Mouse (Mus musculus) midbrain, embryonic 11.5 days (tissue): ENCODE measurements around the gene Slc35e3. TPM values are rescaled to one million over a fixed set of nuclear protein-coding genes. Genes with fewer than 3 reads are reported as not detected.
A peak's percentile ranks its signal among the peaks of the same experiment; 100 is the strongest.
"Not testable (repeated sequence)": the region's sequence is repeated elsewhere in the genome, so short reads cannot be mapped to it uniquely, and the experiment has no call there.

ENCODE experiments used
- ATAC-seq: fragments of 200-750 bp; cut with Nextera tagmentation; 2 replicates; pipeline ENCODE4 v1.8.0; 2017; ENCODE audit warnings: moderate TSS enrichment, moderate library complexity; ENCODE audit not compliant: low FRiP score
- DNase-seq: peaks from one replicate; pipeline ENCODE4 v3.0.0; 2015; ENCODE audit warnings: low spot score; ENCODE audit errors: missing footprints
- H3K27ac ChIP-seq: fragments of 300-500 bp; sonication (generic); 2 replicates; pipeline ENCODE4 v1.5.1; 2014; ENCODE audit warnings: low read depth, low read length
- H3K27me3 ChIP-seq: fragments of 300-500 bp; sonication (generic); 2 replicates; pipeline ENCODE4 v1.6.1; 2014; ENCODE audit warnings: mild to moderate bottlenecking, low read length, moderate library complexity, mixed read lengths; ENCODE audit not compliant: control insufficient read depth, insufficient read depth
- H3K36me3 ChIP-seq: fragments of 300-500 bp; sonication (generic); 2 replicates; pipeline ENCODE4 v1.6.1; 2014; ENCODE audit warnings: mild to moderate bottlenecking, low read length, moderate library complexity, mixed read lengths; ENCODE audit not compliant: control insufficient read depth, insufficient read depth
- H3K4me1 ChIP-seq: fragments of 300-500 bp; sonication (generic); 2 replicates; pipeline ENCODE4 v1.6.1; 2014; ENCODE audit warnings: low read length; ENCODE audit not compliant: control insufficient read depth, insufficient read depth
- H3K4me2 ChIP-seq: fragments of 300-500 bp; sonication (generic); 2 replicates; pipeline ENCODE4 v1.6.1; 2014; ENCODE audit warnings: mild to moderate bottlenecking, moderate library complexity
- H3K4me3 ChIP-seq: fragments of 300-500 bp; sonication (generic); 2 replicates; pipeline ENCODE4 v1.5.1; 2014; ENCODE audit warnings: low read depth, low read length
- H3K9ac ChIP-seq: fragments of 300-500 bp; sonication (generic); 2 replicates; pipeline ENCODE4 v1.6.1; 2014; ENCODE audit warnings: low read length
- H3K9me3 ChIP-seq: fragments of 300-500 bp; sonication (generic); 2 replicates; pipeline ENCODE4 v1.6.1; 2016; ENCODE audit warnings: low read length; ENCODE audit not compliant: control insufficient read depth
- WGBS: fragments of 180-500 bp; shearing (Covaris S2); extraction: QIAGEN DNeasy Blood & Tissue Kit; methylation state at CpG from one replicate; pipeline ENCODE4 v1.1.7; 2014; 5-methylcytosine and 5-hydroxymethylcytosine counted together
- polyA plus RNA-seq: library from polyadenylated mRNA; unstranded; fragments of >200 nt; fragmentation: Nextera tagmentation; extraction: Ambion mirVana; gene quantifications from 2 replicates; pipeline ENCODE4 v1.2.1, GENCODE M21; 2014

Slc35e3 gene
- polyA plus RNA-seq, 1 experiment from 2014 or later: 21.4 TPM

GRCm38 (mm10) chr10:117747711-117748110, 1.5 kb upstream of the Slc35e3 start:
- no peak for DNase-seq
- ATAC-seq: no peak
- Histone ChIP-seq H3K9ac (no peak overlapping the region), H3K36me3 (peaks cover 10% of the 10 kb centered on the region), H3K4me1 (peaks cover 5% of the 10 kb centered on the region; the same call in 1 of the 2 replicates), H3K9me3 (no peaks in the 10 kb centered on the region), H3K27me3 (no peaks in the 10 kb centered on the region), H3K4me2 (no peak overlapping the region), H3K27ac (no peak overlapping the region), H3K4me3 (no peak overlapping the region)
- WGBS: 94% methylated on average over 7 of the region's 7 CpGs

- H3K4me2 ChIP-seq: peak overlapping the region; percentile 62
- not testable (repeated sequence) for H3K36me3 ChIP-seq, H3K27ac ChIP-seq, H3K9me3 ChIP-seq, H3K27me3 ChIP-seq, H3K4me1 ChIP-seq
- H3K9ac ChIP-seq: peak overlapping the region; percentile 69
- peak; percentile 94 for DNase-seq
- H3K4me3 ChIP-seq: peak overlapping the region; percentile 50
- peak; percentile 33 for ATAC-seq
- WGBS: 2% methylated on average over 21 of the region's 46 CpGs
Measured at GRCm38 (mm10) chr10:117745570-117746296, 432 bp downstream of the Slc35e3 start.

DNA sequence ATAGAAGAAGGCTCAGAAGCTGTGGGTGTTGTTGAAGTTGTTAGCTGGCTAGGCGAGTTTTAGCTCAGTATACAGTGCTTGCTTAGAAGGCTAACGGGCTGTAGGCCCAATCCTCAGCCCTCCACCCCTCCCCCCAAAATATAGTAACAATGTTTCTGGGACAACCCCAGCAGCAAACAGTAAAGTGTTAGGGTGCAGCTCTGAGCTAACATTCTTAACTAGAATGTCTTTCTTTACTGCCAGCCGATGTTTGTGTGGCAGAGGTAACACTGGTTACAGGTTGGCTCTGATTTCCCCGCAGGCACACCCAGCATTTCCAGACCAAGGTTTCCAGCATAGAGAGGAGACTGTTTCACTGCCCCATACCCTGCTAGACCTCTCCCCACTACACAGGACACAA, 2.2 kb downstream of the Slc35e3 start:
- ATAC-seq: no peak
- 91% methylated on average over 4 of the region's 4 CpGs for WGBS
- H3K27me3 ChIP-seq: no peaks in the 10 kb centered on the region
- DNase-seq: peak; percentile 75
- no peak overlapping the region for H3K4me3 ChIP-seq
- no peak overlapping the region for H3K9ac ChIP-seq
- H3K36me3 ChIP-seq: no peaks in the 10 kb centered on the region
- H3K4me1 ChIP-seq: peaks cover 5% of the 10 kb centered on the region; the same call in 1 of the 2 replicates
- no peak overlapping the region for H3K4me2 ChIP-seq
- no peaks in the 10 kb centered on the region for H3K9me3 ChIP-seq
- H3K27ac ChIP-seq: no peak overlapping the region

DNA sequence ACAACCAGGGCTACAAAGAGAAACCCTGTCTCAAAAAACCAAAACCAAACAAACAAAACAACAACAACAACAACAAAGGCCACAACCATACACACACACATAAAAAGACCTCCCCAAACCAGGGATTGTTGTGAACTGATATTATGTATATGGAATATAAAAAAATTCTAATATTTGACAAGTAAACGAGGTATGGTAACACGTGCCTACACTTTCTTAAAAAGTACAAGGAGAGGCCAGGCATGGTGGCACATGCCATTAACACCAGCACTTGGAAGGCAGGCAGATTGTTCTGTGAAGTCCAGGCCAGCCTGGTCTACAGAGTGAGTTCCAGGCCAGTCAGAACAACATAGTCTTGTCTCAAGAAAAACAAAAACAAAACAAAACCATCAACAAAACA, 3.0 kb downstream of the Slc35e3 start:
- Histone ChIP-seq H3K4me1 (peaks cover 5% of the 10 kb centered on the region; the same call in 1 of the 2 replicates), H3K4me3 (no peak overlapping the region), H3K9ac (no peak overlapping the region), H3K9me3 (no peaks in the 10 kb centered on the region), H3K27ac (no peak overlapping the region), H3K4me2 (no peak overlapping the region), H3K27me3 (no peaks in the 10 kb centered on the region), H3K36me3 (peaks cover 4% of the 10 kb centered on the region; the same call in 1 of the 2 replicates)
- DNase-seq: peak; percentile 47
- WGBS: 87% methylated on average over 2 of the region's 2 CpGs
- no peak for ATAC-seq

DNA sequence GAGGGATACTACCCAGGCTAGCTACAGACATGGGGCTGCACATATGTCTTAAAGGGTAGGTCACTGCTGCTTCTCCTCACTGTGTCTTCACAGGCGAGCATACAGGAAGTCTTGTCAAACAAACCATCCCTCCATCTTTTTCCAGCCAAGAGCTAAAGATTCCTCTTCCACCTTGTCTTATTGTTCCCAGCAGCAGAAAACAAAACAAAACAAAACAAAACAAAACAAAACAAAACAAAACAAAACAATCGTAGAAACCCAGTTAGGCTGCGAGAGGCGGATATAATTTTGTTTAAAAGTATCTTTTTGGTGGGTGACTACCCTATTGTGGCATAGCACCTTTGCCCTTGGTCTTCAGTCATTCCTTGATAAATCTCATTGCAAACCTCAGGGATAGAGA, 3.5 kb downstream of the Slc35e3 start:
- ATAC-seq (no peak), DNase-seq (peak; percentile 77)
- no peak overlapping the region for H3K4me3 ChIP-seq
- H3K9me3 ChIP-seq: no peaks in the 10 kb centered on the region
- H3K4me1 ChIP-seq: peaks cover 5% of the 10 kb centered on the region; the same call in 1 of the 2 replicates
- H3K27ac ChIP-seq: no peak overlapping the region
- 92% methylated on average over 4 of the region's 4 CpGs for WGBS
- H3K4me2 ChIP-seq: no peak overlapping the region
- H3K27me3 ChIP-seq: no peaks in the 10 kb centered on the region
- H3K9ac ChIP-seq: no peak overlapping the region
- H3K36me3 ChIP-seq: peaks cover 4% of the 10 kb centered on the region; the same call in 1 of the 2 replicates

GRCm38 (mm10) chr10:117741698-117742475, 4.3 kb downstream of the Slc35e3 start:
- H3K27ac ChIP-seq: no peak overlapping the region
- H3K4me1 ChIP-seq: peaks cover 5% of the 10 kb centered on the region; the same call in 1 of the 2 replicates
- H3K36me3 ChIP-seq: peaks cover 4% of the 10 kb centered on the region; the same call in 1 of the 2 replicates
- H3K4me3 ChIP-seq: no peak overlapping the region
- H3K9ac ChIP-seq: no peak overlapping the region
- ATAC-seq (no peak), DNase-seq (peak; percentile 57)
- no peaks in the 10 kb centered on the region for H3K27me3 ChIP-seq
- H3K9me3 ChIP-seq: no peaks in the 10 kb centered on the region
- WGBS: 92% methylated on average over 15 of the region's 15 CpGs
- no peak overlapping the region for H3K4me2 ChIP-seq

DNA sequence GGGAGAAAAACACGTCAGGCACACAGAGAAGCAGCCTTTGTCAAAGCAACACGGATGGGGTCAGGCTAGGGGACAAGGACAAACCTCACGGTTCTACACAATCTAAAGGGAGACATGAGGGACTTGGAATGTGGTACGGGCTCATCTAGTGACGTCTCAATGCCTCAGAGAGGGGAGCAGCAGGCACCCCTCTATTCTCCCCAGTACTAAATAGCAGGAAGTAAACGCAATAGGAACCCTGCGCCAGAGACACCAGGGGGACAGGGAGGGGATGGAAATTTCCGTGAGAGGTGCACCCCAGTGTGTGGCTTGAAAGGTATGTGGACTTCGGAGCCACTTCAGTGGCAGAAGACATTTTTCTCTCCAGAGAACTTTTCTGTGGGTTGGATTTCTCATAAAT, 5.2 kb downstream of the Slc35e3 start:
- no peaks in the 10 kb centered on the region for H3K27me3 ChIP-seq
- 90% methylated on average over 9 of the region's 9 CpGs for WGBS
- peaks cover 5% of the 10 kb centered on the region; the same call in 1 of the 2 replicates for H3K4me1 ChIP-seq
- H3K9me3 ChIP-seq: no peaks in the 10 kb centered on the region
- H3K4me3 ChIP-seq: no peak overlapping the region
- no peak for ATAC-seq
- DNase-seq: no peak
- H3K36me3 ChIP-seq: peaks cover 6% of the 10 kb centered on the region; the same call in 1 of the 2 replicates
- H3K9ac ChIP-seq: no peak overlapping the region
- no peak overlapping the region for H3K4me2 ChIP-seq
- no peak overlapping the region for H3K27ac ChIP-seq

DNA sequence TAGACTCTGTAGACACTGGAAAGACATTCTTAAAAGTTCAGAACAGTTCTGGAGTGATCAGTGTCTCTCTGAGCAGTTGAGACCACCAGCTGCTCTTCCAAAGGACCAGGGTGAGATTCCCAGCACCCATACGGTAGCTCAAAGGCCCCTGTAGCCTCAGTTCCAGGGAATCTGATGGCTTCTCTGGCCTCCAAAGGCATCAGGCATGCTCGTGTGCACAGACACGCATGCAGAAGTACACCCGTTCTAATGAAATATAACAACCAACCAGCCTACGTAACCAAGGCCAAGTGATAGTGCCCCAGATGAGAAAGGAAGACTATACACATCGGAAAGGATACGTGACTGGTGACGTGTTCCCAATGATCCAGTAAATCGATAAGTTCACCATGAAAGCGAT, 6.0 kb downstream of the Slc35e3 start:
- peaks cover 6% of the 10 kb centered on the region; the same call in 1 of the 2 replicates for H3K36me3 ChIP-seq
- no peak overlapping the region for H3K4me2 ChIP-seq
- H3K4me1 ChIP-seq: peaks cover 4% of the 10 kb centered on the region; the same call in 1 of the 2 replicates
- no peak overlapping the region for H3K9ac ChIP-seq
- H3K27ac ChIP-seq: no peak overlapping the region
- no peaks in the 10 kb centered on the region for H3K27me3 ChIP-seq
- WGBS: 96% methylated on average over 10 of the region's 10 CpGs
- DNase-seq (no peak), ATAC-seq (no peak)
- H3K9me3 ChIP-seq: no peaks in the 10 kb centered on the region
- H3K4me3 ChIP-seq: no peak overlapping the region

DNA sequence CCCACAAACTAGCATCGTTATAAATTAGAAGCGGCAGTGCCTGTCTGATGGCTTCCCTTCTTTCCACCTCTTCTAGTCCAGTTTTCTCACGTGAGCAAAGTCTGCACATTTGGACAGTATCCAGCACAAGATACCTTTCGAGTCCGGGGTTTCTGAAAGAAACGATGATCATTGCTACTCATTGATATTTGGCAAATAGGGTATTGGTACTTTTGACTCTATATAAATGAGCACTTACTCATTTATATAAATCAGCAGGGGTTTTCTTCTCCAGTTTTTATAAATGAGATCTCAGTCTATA, 6.6 kb downstream of the Slc35e3 start:
- DNase-seq (no peak), ATAC-seq (no peak)
- H3K9me3 ChIP-seq: no peaks in the 10 kb centered on the region
- H3K4me3 ChIP-seq: no peak overlapping the region
- H3K4me2 ChIP-seq: no peak overlapping the region
- no peak overlapping the region for H3K9ac ChIP-seq
- H3K27ac ChIP-seq: no peak overlapping the region
- no peaks in the 10 kb centered on the region for H3K4me1 ChIP-seq
- 93% methylated on average over 6 of the region's 6 CpGs for WGBS
- H3K27me3 ChIP-seq: no peaks in the 10 kb centered on the region
- H3K36me3 ChIP-seq: peaks cover 6% of the 10 kb centered on the region; the same call in 1 of the 2 replicates
